Mouse (Mus musculus): ENCODE data around the gene Zmiz2. TPM values are rescaled to one million over a fixed set of nuclear protein-coding genes. Genes with fewer than 3 reads are reported as not detected.
"Not testable (repeated sequence)": the region's sequence is repeated elsewhere in the genome, so short reads cannot be mapped to it uniquely, and the experiment has no call there.

Gene Zmiz2
- total RNA-seq, 2 experiments from 2014 or later: 41.1 to 42.5 TPM

- intact Hi-C loops (cut with DNase I): no loop called here
- no peak for DNase-seq
These were observed 28.2 kb downstream of the Zmiz2 start for GRCm38 (mm10) chr11:6417069-6417468.

- DNase-seq: no peak
- intact Hi-C loops (cut with DNase I): no loop called here
These were observed 28.6 kb downstream of the Zmiz2 start for GRCm38 (mm10) chr11:6417490-6417889.

- DNase-seq: no peak
- intact Hi-C loops (cut with DNase I): no loop called here
These were observed 29.9 kb downstream of the Zmiz2 start for GRCm38 (mm10) chr11:6418751-6419150.

GRCm38 (mm10) chr11:6419156-6419555 is 30.3 kb downstream of the Zmiz2 start:
- DNase-seq; intact Hi-C loops (cut with DNase I): not testable (repeated sequence)

- intact Hi-C loops (cut with DNase I): no loop called here
- no peak for DNase-seq
These were observed 31.4 kb downstream of the Zmiz2 start for GRCm38 (mm10) chr11:6420283-6420703.

- no peak for DNase-seq
- intact Hi-C loops (cut with DNase I): no loop called here
These were observed 32.0 kb downstream of the Zmiz2 start for GRCm38 (mm10) chr11:6420722-6421350.

GRCm38 (mm10) chr11:6430186-6430585 is 41.3 kb downstream of the Zmiz2 start:
- DNase-seq: no peak

GRCm38 (mm10) chr11:6436442-6436841 is 47.6 kb downstream of the Zmiz2 start:
- peak; percentile 53 to 59 for DNase-seq
- intact Hi-C loops (cut with DNase I): no loop called here

More at GRCm38 (mm10) chr11:6430186-6430585, 41.3 kb downstream of the Zmiz2 start:
- intact Hi-C loops (cut with DNase I): no loop called here

- intact Hi-C loops (cut with DNase I): no loop called here
- DNase-seq: no peak
These were observed 48.8 kb downstream of the Zmiz2 start for GRCm38 (mm10) chr11:6437667-6438066.

- DNase-seq: no peak
- intact Hi-C loops (cut with DNase I): no loop called here
These were observed 51.3 kb downstream of the Zmiz2 start for GRCm38 (mm10) chr11:6440171-6440570.

GRCm38 (mm10) chr11:6442566-6442965 is 53.7 kb downstream of the Zmiz2 start:
- no peak for DNase-seq
- intact Hi-C loops (cut with DNase I): no loop called here

- DNase-seq: no peak
- intact Hi-C loops (cut with DNase I): no loop called here
These were observed 54.2 kb downstream of the Zmiz2 start for GRCm38 (mm10) chr11:6443102-6443501.

- intact Hi-C loops (cut with DNase I): no loop called here
- no peak for DNase-seq
These were observed 54.8 kb downstream of the Zmiz2 start for GRCm38 (mm10) chr11:6443727-6444076.

- peak; percentile 99 for DNase-seq
- intact Hi-C loops (cut with DNase I): no loop called here
These were observed 55.4 kb downstream of the Zmiz2 start, which contains the start of gene H2afv for GRCm38 (mm10) chr11:6444077-6444853. Gene H2afv (minus strand): TSS chr11:6444443.

GRCm38 (mm10) chr11:6445441-6445840 is 56.6 kb downstream of the Zmiz2 start:
- DNase-seq: no peak
- intact Hi-C loops (cut with DNase I): no loop called here

- intact Hi-C loops (cut with DNase I): no loop called here
- no peak for DNase-seq
These were observed 57.1 kb downstream of the Zmiz2 start for GRCm38 (mm10) chr11:6445951-6446350.

GRCm38 (mm10) chr11:6447493-6447892 is 58.6 kb downstream of the Zmiz2 start:
- no peak for DNase-seq
- intact Hi-C loops (cut with DNase I): no loop called here

GRCm38 (mm10) chr11:6448155-6448554 is 59.3 kb downstream of the Zmiz2 start:
- intact Hi-C loops (cut with DNase I); DNase-seq: not testable (repeated sequence)
